Mouse (Mus musculus) liver, postnatal 0 days (tissue): Measurements from ENCODE around the gene Zkscan4. TPM values are rescaled to one million over a fixed set of nuclear protein-coding genes. Genes with fewer than 3 reads are reported as not detected.
A peak's percentile ranks its signal among the peaks of the same experiment; 100 is the strongest.

ENCODE experiments used
- ATAC-seq: fragments of 200-750 bp; cut with Nextera tagmentation; 2 replicates; pipeline ENCODE4 v1.8.0; 2017; ENCODE audit warnings: mild to moderate bottlenecking, moderate library complexity
- DNase-seq: peaks from one replicate; pipeline ENCODE4 v3.0.0-alpha.2; 2016
- H3K27ac ChIP-seq: fragments of 300-500 bp; sonication (generic); 2 replicates; pipeline ENCODE4 v1.5.1; 2014; ENCODE audit warnings: antibody characterized with exemption, moderate library complexity, mild to moderate bottlenecking, low read depth
- H3K27me3 ChIP-seq: fragments of 300-500 bp; sonication (generic); 2 replicates; pipeline ENCODE4 v1.6.1; 2014; ENCODE audit warnings: low read length, control low read depth, mixed read lengths; ENCODE audit not compliant: insufficient read depth
- H3K36me3 ChIP-seq: fragments of 300-500 bp; sonication (generic); replicated peaks from 2 replicates; pipeline ENCODE4 v1.6.1; 2014; ENCODE audit warnings: mild to moderate bottlenecking, control low read depth, low read length, moderate library complexity, mixed read lengths; ENCODE audit not compliant: insufficient read depth
- H3K4me1 ChIP-seq: fragments of 300-500 bp; sonication (generic); 2 replicates; pipeline ENCODE4 v1.6.1; 2014; ENCODE audit warnings: antibody characterized with exemption, mild to moderate bottlenecking, control low read depth; ENCODE audit not compliant: insufficient read depth
- H3K4me2 ChIP-seq: fragments of 300-500 bp; sonication (generic); 2 replicates; pipeline ENCODE4 v1.6.1; 2014; ENCODE audit warnings: low read depth, mild to moderate bottlenecking, low read length, moderate library complexity, mixed read lengths
- H3K4me3 ChIP-seq: fragments of 300-500 bp; sonication (generic); 2 replicates; pipeline ENCODE4 v1.5.1; 2014; ENCODE audit warnings: low read depth, low read length
- H3K9ac ChIP-seq: fragments of 300-500 bp; sonication (generic); replicated peaks from 2 replicates; pipeline ENCODE4 v1.6.1; 2014; ENCODE audit warnings: mild to moderate bottlenecking, moderate library complexity
- H3K9me3 ChIP-seq: fragments of 300-500 bp; sonication (generic); 2 replicates; pipeline ENCODE4 v1.6.1; 2016; ENCODE audit warnings: mild to moderate bottlenecking, control low read depth, low read length, mixed read lengths
- CTCF ChIP-seq: sonication (generic); IDR thresholded peaks from 2 replicates; pipeline ENCODE4 v1.5.1; 2016; ENCODE audit warnings: antibody characterized with exemption, low read depth
- EP300 ChIP-seq: IDR thresholded peaks from 2 replicates; pipeline ENCODE4 v1.6.1; 2016; ENCODE audit warnings: antibody characterized with exemption, low read depth, mild to moderate bottlenecking
- WGBS: fragments of 180-500 bp; shearing (Covaris S2); extraction: QIAGEN DNeasy Blood & Tissue Kit; methylation state at CpG from one replicate; pipeline ENCODE4 v1.1.7; 2014; ENCODE audit not compliant: insufficient replicate concordance; 5-methylcytosine and 5-hydroxymethylcytosine counted together
- polyA plus RNA-seq: library from polyadenylated mRNA; unstranded; fragments of >200 nt; fragmentation: Nextera tagmentation; extraction: Ambion mirVana; gene quantifications from 2 replicates; pipeline ENCODE4 v1.2.1, GENCODE M21; 2015

Zkscan4 gene
- polyA plus RNA-seq, 1 experiment from 2014 or later, result 0.78 TPM

GRCm38 (mm10) chr13:21467336-21467735 is 11.4 kb upstream of the Zkscan4 start:
- Histone ChIP-seq H3K4me2 (no peak overlapping the region), H3K4me3 (no peak overlapping the region), H3K9ac (no peak overlapping the region), H3K4me1 (peaks cover 8% of the 10 kb centered on the region), H3K36me3 (no peaks in the 10 kb centered on the region), H3K9me3 (no peaks in the 10 kb centered on the region), H3K27me3 (no peaks in the 10 kb centered on the region), H3K27ac (no peak overlapping the region)
- WGBS, result 78% methylated on average over 10 of the region's 10 CpGs
- TF ChIP-seq EP300 (no peak), CTCF (no peak)
- ATAC-seq (no peak), DNase-seq (no peak)

GRCm38 (mm10) chr13:21468061-21469019 is 10.4 kb upstream of the Zkscan4 start, which contains the start of gene Nkapl:
Nkapl (minus strand) TSS chr13:21468509.
- peak; percentile 92 for DNase-seq
- Histone ChIP-seq H3K9me3 (no peaks in the 10 kb centered on the region), H3K4me3 (peak within 1 kb of the TSS; percentile 81), H3K36me3 (no peaks in the 10 kb centered on the region), H3K27ac (peak within 1 kb of the TSS; percentile 57; the same call in 1 of the 2 replicates), H3K4me2 (peak within 1 kb of the TSS; percentile 97), H3K9ac (peak within 1 kb of the TSS; percentile 88), H3K4me1 (peaks cover 8% of the 10 kb centered on the region), H3K27me3 (no peaks in the 10 kb centered on the region)
- peak; percentile 100 for ATAC-seq
- 1% methylated on average over 49 of the region's 54 CpGs for WGBS
- no peak for TF ChIP-seq EP300
- 0 out of 2 replicates have a peak, but pooled peaks have one; percentile 6 for TF ChIP-seq CTCF

GRCm38 (mm10) chr13:21469097-21469496 is 9.6 kb upstream of the Zkscan4 start:
- TF ChIP-seq CTCF, result no peak
- TF ChIP-seq EP300, result no peak
- no peak overlapping the region for H3K27ac ChIP-seq
- H3K9me3 ChIP-seq, result no peaks in the 10 kb centered on the region
- no peaks in the 10 kb centered on the region for H3K27me3 ChIP-seq
- no peak overlapping the region for H3K9ac ChIP-seq
- 23% methylated on average over 9 of the region's 9 CpGs for WGBS
- DNase-seq (no peak), ATAC-seq (no peak)
- peaks cover 8% of the 10 kb centered on the region for H3K4me1 ChIP-seq
- H3K36me3 ChIP-seq, result no peaks in the 10 kb centered on the region
- no peak overlapping the region; the same call in 1 of the 2 replicates for H3K4me3 ChIP-seq
- H3K4me2 ChIP-seq, result peak overlapping the region; percentile 97

- no peaks in the 10 kb centered on the region for H3K27me3 ChIP-seq
- no peak overlapping the region for H3K27ac ChIP-seq
- no peaks in the 10 kb centered on the region for H3K9me3 ChIP-seq
- no peak for ATAC-seq
- H3K4me1 ChIP-seq, result peaks cover 8% of the 10 kb centered on the region
- DNase-seq, result no peak
- no peak for TF ChIP-seq EP300
- TF ChIP-seq CTCF, result no peak
- no peak overlapping the region for H3K4me3 ChIP-seq
- H3K4me2 ChIP-seq, result no peak overlapping the region
- 30% methylated on average over 4 of the region's 4 CpGs for whole genome bisulfite sequencing
- no peaks in the 10 kb centered on the region for H3K36me3 ChIP-seq
- H3K9ac ChIP-seq, result no peak overlapping the region
Observed at GRCm38 (mm10) chr13:21472427-21472826, 6.3 kb upstream of the Zkscan4 start.

- H3K27me3 ChIP-seq, result no peaks in the 10 kb centered on the region
- H3K27ac ChIP-seq, result no peak overlapping the region
- H3K4me1 ChIP-seq, result no peaks in the 10 kb centered on the region
- no peaks in the 10 kb centered on the region for H3K36me3 ChIP-seq
- H3K9ac ChIP-seq, result no peak overlapping the region
- no peak overlapping the region for H3K4me3 ChIP-seq
- WGBS, result 73% methylated on average over 1 of the region's 1 CpGs
- H3K4me2 ChIP-seq, result no peak overlapping the region
- no peak for ATAC-seq
- DNase-seq, result no peak
- TF ChIP-seq CTCF (no peak), EP300 (no peak)
- H3K9me3 ChIP-seq, result peaks cover 3% of the 10 kb centered on the region; the same call in 1 of the 2 replicates
Observed at GRCm38 (mm10) chr13:21486881-21487280, 8.2 kb downstream of the Zkscan4 start.

- no peak overlapping the region for H3K9ac ChIP-seq
- H3K4me2 ChIP-seq, result no peak overlapping the region
- WGBS, result 85% methylated on average over 5 of the region's 5 CpGs
- no peak for DNase-seq
- ATAC-seq, result no peak
- no peaks in the 10 kb centered on the region for H3K9me3 ChIP-seq
- no peaks in the 10 kb centered on the region for H3K27me3 ChIP-seq
- H3K36me3 ChIP-seq, result no peaks in the 10 kb centered on the region
- no peaks in the 10 kb centered on the region for H3K4me1 ChIP-seq
- no peak for TF ChIP-seq EP300
- TF ChIP-seq CTCF, result no peak
- no peak overlapping the region for H3K27ac ChIP-seq
- H3K4me3 ChIP-seq, result no peak overlapping the region
Observed at GRCm38 (mm10) chr13:21492847-21493246, 14.1 kb downstream of the Zkscan4 start.
